Mouse (Mus musculus) liver, embryonic 14.5 days (tissue): ENCODE data around the gene Trim27. TPM values are rescaled to one million over a fixed set of nuclear protein-coding genes. Genes with fewer than 3 reads are reported as not detected.

Experiments used
- ATAC-seq: fragments of 200-750 bp; cut with Nextera tagmentation; 2 replicates; pipeline ENCODE4 v1.8.0; 2017; ENCODE audit warnings: moderate number of reproducible peaks, mild to moderate bottlenecking, moderate library complexity; ENCODE audit not compliant: insufficient read depth
- DNase-seq, 3 experiments: peaks; one replicate each; pipeline ENCODE4 v3.0.0-alpha.2; 2012 to 2013; ENCODE audit warnings: low read depth in 3 of 3, low spot score in 3 of 3
- H3K27ac ChIP-seq: fragments of 300-500 bp; sonication (generic); 2 replicates; pipeline ENCODE4 v1.5.1; 2014; ENCODE audit warnings: moderate library complexity, mild to moderate bottlenecking, control low read depth, inconsistent platforms
- H3K27me3 ChIP-seq: fragments of 300-500 bp; sonication (generic); 2 replicates; pipeline ENCODE4 v1.6.1; 2014; ENCODE audit warnings: mild to moderate bottlenecking, low read length, moderate library complexity; ENCODE audit not compliant: control insufficient read depth, insufficient read depth
- H3K36me3 ChIP-seq: fragments of 300-500 bp; sonication (generic); replicated peaks from 2 replicates; pipeline ENCODE4 v1.6.1; 2014; ENCODE audit warnings: low read depth; ENCODE audit not compliant: control insufficient read depth, insufficient read depth
- H3K4me1 ChIP-seq, 2 experiments: fragments of 200-500 bp in 1 of 2; fragments of 300-500 bp in 1 of 2; sonication (generic) in 1 of 2; replicated peaks; 2 replicates each; pipeline ENCODE4 v1.6.1; 2012 to 2014; ENCODE audit warnings: antibody characterized with exemption in 1 of 2, inconsistent platforms in 1 of 2, low read length in 1 of 2; ENCODE audit not compliant: control insufficient read depth in 2 of 2, insufficient read depth in 2 of 2
- H3K4me2 ChIP-seq: fragments of 300-500 bp; sonication (generic); 2 replicates; pipeline ENCODE4 v1.6.1; 2014; ENCODE audit warnings: low read depth, mild to moderate bottlenecking, control low read depth, moderate library complexity
- H3K4me3 ChIP-seq, 2 experiments: fragments of 200-500 bp in 1 of 2; fragments of 300-500 bp in 1 of 2; sonication (generic) in 1 of 2; 2 replicates each; pipeline ENCODE4 v1.5.1; 2012 to 2014; ENCODE audit warnings: low read depth in 2 of 2, low read length in 2 of 2, mild to moderate bottlenecking in 2 of 2, control low read depth in 1 of 2, inconsistent platforms in 1 of 2, moderate library complexity in 1 of 2; ENCODE audit not compliant: insufficient read depth in 1 of 2
- H3K9ac ChIP-seq: fragments of 300-500 bp; sonication (generic); replicated peaks from 2 replicates; pipeline ENCODE4 v1.6.1; 2014; ENCODE audit warnings: mild to moderate bottlenecking, control low read depth, moderate library complexity
- H3K9me3 ChIP-seq: fragments of 300-500 bp; sonication (generic); 2 replicates; pipeline ENCODE4 v1.6.1; 2016; ENCODE audit warnings: low read length, mixed read lengths; ENCODE audit not compliant: control insufficient read depth
- CTCF ChIP-seq: IDR thresholded peaks from 2 replicates; pipeline ENCODE4 v1.5.1; 2016; ENCODE audit warnings: antibody characterized with exemption, low read depth, control low read depth
- EP300 ChIP-seq: IDR thresholded peaks from 2 replicates; pipeline ENCODE4 v1.6.1; 2016; ENCODE audit warnings: antibody characterized with exemption, low read depth
- WGBS: fragments of 180-500 bp; shearing (Covaris S2); extraction: QIAGEN DNeasy Blood & Tissue Kit; methylation state at CpG from one replicate; pipeline ENCODE4 v1.1.7; 2014; ENCODE audit not compliant: insufficient replicate concordance; 5-methylcytosine and 5-hydroxymethylcytosine counted together
- polyA plus RNA-seq, 2 experiments: library from polyadenylated mRNA; depleted of rRNA in 1 of 2; stranded (reverse) in 1 of 2; unstranded in 1 of 2; fragments of >200 nt; fragmentation: Nextera tagmentation in 1 of 2; extraction: Ambion mirVana in 1 of 2; gene quantifications; 2 replicates each; pipeline versions ENCODE4 v1.2.1 to v1.2.3; 2012 to 2014

Gene Trim27
- polyA plus RNA-seq, 2 experiments: 36.9 to 50.9 TPM

GRCm38 (mm10) chr13:21198313-21198712, 19.1 kb downstream of the Trim27 start:
- H3K4me2 ChIP-seq: peak overlapping the region; percentile 67; the same call in 1 of the 2 replicates
- 65% methylated on average over 2 of the region's 2 CpGs for WGBS
- peaks cover 5% of the 10 kb centered on the region for H3K36me3 ChIP-seq
- ATAC-seq (no peak), DNase-seq (no peak)
- H3K27ac ChIP-seq: no peak overlapping the region
- H3K4me3 ChIP-seq: no peak overlapping the region
- peaks cover 0 to 2% of the 10 kb centered on the region in 2 experiments; a peak in 2 of 4 replicates for H3K4me1 ChIP-seq
- no peak overlapping the region for H3K9ac ChIP-seq
- H3K27me3 ChIP-seq: no peaks in the 10 kb centered on the region
- TF ChIP-seq EP300: no peak
- no peak for TF ChIP-seq CTCF
- H3K9me3 ChIP-seq: no peaks in the 10 kb centered on the region

GRCm38 (mm10) chr13:21199046-21200028, 20.1 kb downstream of the Trim27 start:
- peak overlapping the region; percentile 67 for H3K4me2 ChIP-seq
- H3K27ac ChIP-seq: peak overlapping the region; percentile 66
- peaks cover 0 to 2% of the 10 kb centered on the region in 2 experiments; a peak in 2 of 4 replicates for H3K4me1 ChIP-seq
- peaks cover 3% of the 10 kb centered on the region; the same call in 1 of the 2 replicates for H3K36me3 ChIP-seq
- H3K9me3 ChIP-seq: no peaks in the 10 kb centered on the region
- peak; percentile 73 for ATAC-seq
- peak overlapping the region; percentile 84 for H3K9ac ChIP-seq
- no peaks in the 10 kb centered on the region for H3K27me3 ChIP-seq
- TF ChIP-seq CTCF (no peak), EP300 (no peak)
- peak overlapping the region; percentile 67 to 92 for H3K4me3 ChIP-seq
- no peak for DNase-seq
- WGBS: 4% methylated on average over 17 of the region's 17 CpGs

GRCm38 (mm10) chr13:21200043-21200999, 21.1 kb downstream of the Trim27 start:
- peak overlapping the region; percentile 66 for H3K27ac ChIP-seq
- WGBS: 4% methylated on average over 48 of the region's 48 CpGs
- peak overlapping the region; percentile 84 for H3K9ac ChIP-seq
- H3K36me3 ChIP-seq: peaks cover 2% of the 10 kb centered on the region; the same call in 1 of the 2 replicates
- peak overlapping the region; percentile 67 to 93 for H3K4me3 ChIP-seq
- peak; percentile 96 for ATAC-seq
- peak; percentile 82 to 87 (median 85) for DNase-seq
- no peaks in the 10 kb centered on the region for H3K9me3 ChIP-seq
- peaks cover 0 to 2% of the 10 kb centered on the region in 2 experiments; a peak in 2 of 4 replicates for H3K4me1 ChIP-seq
- no peaks in the 10 kb centered on the region for H3K27me3 ChIP-seq
- peak overlapping the region; percentile 67 for H3K4me2 ChIP-seq
- TF ChIP-seq CTCF (peak; percentile 98), EP300 (no peak)

GRCm38 (mm10) chr13:21215275-21215983, 36.2 kb downstream of the Trim27 start:
- Histone ChIP-seq H3K9ac (peak overlapping the region; percentile 51), H3K4me3 (peak overlapping the region; percentile 57 to 75), H3K27me3 (no peaks in the 10 kb centered on the region), H3K36me3 (no peaks in the 10 kb centered on the region), H3K9me3 (peaks cover 3% of the 10 kb centered on the region; the same call in 1 of the 2 replicates), H3K27ac (no peak overlapping the region), H3K4me1 (peaks cover 2 to 9% of the 10 kb centered on the region in 2 experiments; a peak in 1 of 4 replicates), H3K4me2 (peak overlapping the region; percentile 81)
- DNase-seq (peak; percentile 56 to 68 (median 62)), ATAC-seq (peak; percentile 88)
- TF ChIP-seq CTCF (no peak), EP300 (no peak)
- WGBS: under 1% methylated on average over 20 of the region's 20 CpGs
